Mouse (Mus musculus): ENCODE data around the gene Bri3. TPM values are rescaled to one million over a fixed set of nuclear protein-coding genes. Genes with fewer than 3 reads are reported as not detected.
A peak's percentile ranks its signal among the peaks of the same experiment; 100 is the strongest.

Gene Bri3
- polyA plus RNA-seq, 1 experiment from 2014 or later = 118 TPM

DNA sequence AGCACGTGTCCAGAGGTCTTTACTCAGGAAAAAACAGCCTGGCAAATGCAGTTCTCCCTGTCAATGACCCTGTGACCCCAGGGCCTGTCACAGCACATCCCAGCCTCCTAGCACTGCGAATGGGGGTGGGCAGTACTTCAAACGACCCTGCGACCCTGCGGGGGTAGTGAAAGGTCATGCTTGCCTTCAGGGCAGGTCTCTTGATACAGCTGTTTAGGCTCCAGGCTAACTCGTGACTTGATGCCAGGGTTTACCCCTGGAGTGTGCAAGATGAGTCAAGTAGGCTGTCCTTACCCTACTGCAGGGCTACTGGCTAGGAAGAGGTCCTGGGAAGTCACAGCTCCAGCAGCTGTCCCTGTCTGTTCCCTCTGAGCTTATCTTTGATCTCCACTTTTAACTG, 126.7 kb downstream of the Bri3 start:
- no peaks in the 10 kb centered on the region for H3K9me3 ChIP-seq (ENCODE audit: control insufficient read depth, low read length)
- H3K4me1 ChIP-seq (replicated peaks; ENCODE audit: control insufficient read depth, insufficient read depth, low read length) = no peaks in the 10 kb centered on the region
- WGBS = 6% methylated on average over 6 of the region's 6 CpGs
- no peak overlapping the region for H3K4me2 ChIP-seq (ENCODE audit: low read length)
- ATAC-seq (replicated peaks; ENCODE audit: low FRiP score, low TSS enrichment, low read depth) = no peak
- no peak for DNase-seq (ENCODE audit: low spot score)
- no peaks in the 10 kb centered on the region for H3K36me3 ChIP-seq (ENCODE audit: control insufficient read depth, insufficient read depth, low read length)
- no peak overlapping the region for H3K4me3 ChIP-seq (ENCODE audit: low read depth, low read length)
- no peak overlapping the region for H3K27ac ChIP-seq (ENCODE audit: low read depth)
- H3K9ac ChIP-seq (ENCODE audit: low read length) = no peak overlapping the region
- H3K27me3 ChIP-seq (replicated peaks; ENCODE audit: control insufficient read depth, insufficient read depth, low read length) = no peaks in the 10 kb centered on the region

DNA sequence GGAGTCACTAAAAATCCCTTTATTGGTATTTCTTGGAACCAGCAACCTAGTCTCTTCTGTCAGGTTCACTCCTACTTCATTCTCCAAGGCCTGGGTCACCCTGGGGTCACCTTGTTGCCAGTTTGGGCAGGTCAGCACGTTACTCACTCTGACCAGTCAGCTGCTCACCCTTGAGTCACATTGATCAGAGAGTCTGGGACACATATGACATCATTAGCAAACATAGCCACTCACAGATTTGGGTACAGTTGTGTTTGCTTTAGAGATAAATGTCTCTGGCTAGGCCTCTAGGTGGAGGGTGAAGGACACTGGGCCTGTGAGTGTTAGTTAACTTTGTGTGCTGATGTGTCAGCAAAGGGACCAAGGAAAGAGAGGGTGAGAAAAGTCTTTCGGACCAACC, 127.9 kb downstream of the Bri3 start:
- Histone ChIP-seq H3K27me3 (replicated peaks; ENCODE audit: control insufficient read depth, insufficient read depth, low read length) (no peaks in the 10 kb centered on the region), H3K9ac (ENCODE audit: low read length) (no peak overlapping the region), H3K9me3 (ENCODE audit: control insufficient read depth, low read length) (no peaks in the 10 kb centered on the region), H3K4me3 (ENCODE audit: low read depth, low read length) (no peak overlapping the region), H3K36me3 (ENCODE audit: control insufficient read depth, insufficient read depth, low read length) (no peaks in the 10 kb centered on the region), H3K27ac (ENCODE audit: low read depth) (no peak overlapping the region), H3K4me1 (replicated peaks; ENCODE audit: control insufficient read depth, insufficient read depth, low read length) (no peaks in the 10 kb centered on the region), H3K4me2 (ENCODE audit: low read length) (no peak overlapping the region)
- WGBS = 38% methylated on average over 2 of the region's 2 CpGs
- DNase-seq (ENCODE audit: low spot score) (no peak), ATAC-seq (replicated peaks; ENCODE audit: low FRiP score, low TSS enrichment, low read depth) (peak; percentile 81)

DNA sequence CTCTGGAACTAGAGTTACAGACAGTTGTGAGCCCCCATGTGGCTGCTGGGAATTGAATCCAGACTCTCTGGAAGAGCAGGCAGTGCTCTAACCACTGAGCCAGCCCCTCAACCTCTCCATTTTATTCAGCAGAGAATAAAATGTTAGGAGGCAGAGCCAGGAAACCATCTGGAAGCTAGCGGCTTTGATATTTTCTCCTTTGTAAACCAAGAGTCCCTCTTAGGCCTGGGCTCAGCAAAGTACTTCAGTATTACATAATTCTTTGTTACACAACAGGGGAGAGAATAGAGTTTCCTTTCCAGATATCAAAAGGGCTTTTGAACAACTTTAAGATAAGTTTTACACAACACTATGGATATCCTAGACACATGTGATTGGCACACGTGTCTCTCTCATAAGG, 128.6 kb downstream of the Bri3 start:
- Histone ChIP-seq H3K4me3 (ENCODE audit: low read depth, low read length) (no peak overlapping the region), H3K9me3 (ENCODE audit: control insufficient read depth, low read length) (no peaks in the 10 kb centered on the region), H3K36me3 (ENCODE audit: control insufficient read depth, insufficient read depth, low read length) (no peaks in the 10 kb centered on the region), H3K4me2 (ENCODE audit: low read length) (no peak overlapping the region), H3K27me3 (replicated peaks; ENCODE audit: control insufficient read depth, insufficient read depth, low read length) (no peaks in the 10 kb centered on the region), H3K4me1 (replicated peaks; ENCODE audit: control insufficient read depth, insufficient read depth, low read length) (no peaks in the 10 kb centered on the region), H3K27ac (ENCODE audit: low read depth) (no peak overlapping the region), H3K9ac (ENCODE audit: low read length) (no peak overlapping the region)
- no peak for DNase-seq (ENCODE audit: low spot score)
- 83% methylated on average over 2 of the region's 2 CpGs for WGBS
- ATAC-seq (replicated peaks; ENCODE audit: low FRiP score, low TSS enrichment, low read depth) = no peak

DNA sequence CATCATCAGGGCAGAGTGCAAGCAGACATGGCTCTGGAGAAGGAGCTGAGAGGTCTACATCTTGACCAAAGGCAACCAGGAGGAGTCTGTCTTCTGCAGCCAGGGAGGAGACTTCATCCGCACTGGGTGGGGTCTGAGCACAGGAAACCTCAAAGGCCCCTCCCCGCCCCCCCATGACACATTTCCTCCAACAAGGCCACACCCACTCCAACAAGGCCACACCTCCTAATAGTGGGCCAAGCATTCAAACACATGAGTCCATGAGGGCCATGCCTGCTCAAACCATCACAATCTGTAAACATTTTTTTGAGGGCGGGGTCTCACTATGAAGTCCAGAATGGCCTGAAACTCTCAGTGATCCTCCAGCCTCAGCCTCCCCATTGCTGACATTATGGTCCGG, 135.2 kb downstream of the Bri3 start:
- Histone ChIP-seq H3K27ac (ENCODE audit: low read depth) (no peak overlapping the region), H3K4me1 (replicated peaks; ENCODE audit: control insufficient read depth, insufficient read depth, low read length) (no peaks in the 10 kb centered on the region), H3K9me3 (ENCODE audit: control insufficient read depth, low read length) (0 out of 2 replicates have a peak, but pooled peaks cover 3% of the 10 kb centered on the region), H3K4me3 (ENCODE audit: low read depth, low read length) (no peak overlapping the region), H3K4me2 (ENCODE audit: low read length) (no peak overlapping the region), H3K9ac (ENCODE audit: low read length) (no peak overlapping the region), H3K36me3 (ENCODE audit: control insufficient read depth, insufficient read depth, low read length) (no peaks in the 10 kb centered on the region), H3K27me3 (replicated peaks; ENCODE audit: control insufficient read depth, insufficient read depth, low read length) (no peaks in the 10 kb centered on the region)
- 85% methylated on average over 4 of the region's 4 CpGs for WGBS
- DNase-seq (ENCODE audit: low spot score) = no peak
- no peak for ATAC-seq (replicated peaks; ENCODE audit: low FRiP score, low TSS enrichment, low read depth)

DNA sequence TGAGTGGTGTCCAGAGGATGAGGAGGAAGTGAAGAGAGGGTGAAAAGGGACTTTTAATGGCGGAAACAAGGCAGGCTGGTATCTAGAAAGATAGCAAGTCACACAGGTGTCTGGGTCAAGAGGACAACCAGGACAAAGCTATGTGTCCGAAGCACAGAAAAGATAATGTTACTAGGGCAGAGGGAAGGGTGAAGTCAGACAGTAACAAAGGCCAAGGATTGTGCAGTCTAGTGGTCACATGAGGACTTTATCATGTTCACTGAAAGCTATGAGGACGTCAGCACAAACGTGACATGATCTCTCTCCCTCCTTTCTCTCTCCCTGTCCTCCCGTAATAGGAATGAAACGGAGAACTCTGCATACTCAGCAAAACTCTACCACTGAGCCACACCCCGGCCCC, 136.5 kb downstream of the Bri3 start:
- Histone ChIP-seq H3K4me3 (ENCODE audit: low read depth, low read length) (no peak overlapping the region), H3K36me3 (ENCODE audit: control insufficient read depth, insufficient read depth, low read length) (no peaks in the 10 kb centered on the region), H3K4me2 (ENCODE audit: low read length) (no peak overlapping the region), H3K9me3 (ENCODE audit: control insufficient read depth, low read length) (0 out of 2 replicates have a peak, but pooled peaks cover 3% of the 10 kb centered on the region), H3K27ac (ENCODE audit: low read depth) (no peak overlapping the region), H3K27me3 (replicated peaks; ENCODE audit: control insufficient read depth, insufficient read depth, low read length) (no peaks in the 10 kb centered on the region), H3K9ac (ENCODE audit: low read length) (no peak overlapping the region), H3K4me1 (replicated peaks; ENCODE audit: control insufficient read depth, insufficient read depth, low read length) (no peaks in the 10 kb centered on the region)
- DNase-seq (ENCODE audit: low spot score) (no peak), ATAC-seq (replicated peaks; ENCODE audit: low FRiP score, low TSS enrichment, low read depth) (no peak)
- WGBS = 85% methylated on average over 7 of the region's 7 CpGs

DNA sequence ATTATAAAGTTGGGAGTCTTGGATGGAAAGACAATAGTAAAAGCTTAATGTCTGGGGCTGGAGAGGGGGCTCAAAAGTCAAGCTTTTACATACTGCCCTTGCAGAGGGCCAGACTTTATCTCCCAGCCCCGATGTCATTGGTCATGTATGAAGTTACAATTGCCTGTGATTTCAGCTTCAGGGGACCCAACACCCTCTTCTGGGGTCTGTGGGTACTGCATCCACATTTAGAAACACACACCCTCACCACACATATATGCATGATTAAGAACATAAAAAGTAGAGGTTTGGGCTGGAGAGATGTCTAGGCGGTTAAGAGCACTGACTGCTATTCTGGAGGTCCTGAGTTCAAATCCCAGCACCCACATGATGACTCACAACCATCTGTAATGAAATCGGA, 137.5 kb downstream of the Bri3 start:
- WGBS = 81% methylated on average over 3 of the region's 3 CpGs

DNA sequence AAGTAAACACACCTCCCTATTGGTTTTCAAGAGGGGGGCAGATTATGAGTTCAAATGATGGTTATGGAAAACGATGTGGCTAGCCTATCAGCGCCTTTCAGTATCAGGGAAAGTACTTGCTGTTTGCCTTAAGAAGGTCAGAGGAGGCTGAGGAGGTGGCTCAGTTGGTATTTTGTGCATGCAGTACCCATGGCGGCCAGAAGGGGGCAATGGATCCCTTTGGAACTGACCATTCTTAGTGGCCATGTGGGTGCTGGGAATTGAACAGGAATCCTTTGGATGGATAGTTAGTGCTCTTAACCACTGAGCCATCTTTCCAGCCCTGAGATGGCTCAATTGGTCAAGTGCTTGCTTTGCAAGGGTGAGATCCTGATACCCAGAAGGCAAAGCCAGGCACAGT, 139.7 kb downstream of the Bri3 start:
- no peak overlapping the region for H3K27ac ChIP-seq (ENCODE audit: low read depth)
- H3K4me1 ChIP-seq (replicated peaks; ENCODE audit: control insufficient read depth, insufficient read depth, low read length) = no peaks in the 10 kb centered on the region
- H3K4me3 ChIP-seq (ENCODE audit: low read depth, low read length) = no peak overlapping the region
- no peaks in the 10 kb centered on the region for H3K27me3 ChIP-seq (replicated peaks; ENCODE audit: control insufficient read depth, insufficient read depth, low read length)
- H3K9me3 ChIP-seq (ENCODE audit: control insufficient read depth, low read length) = 0 out of 2 replicates have a peak, but pooled peaks cover 3% of the 10 kb centered on the region
- DNase-seq (ENCODE audit: low spot score) = no peak
- no peak for ATAC-seq (replicated peaks; ENCODE audit: low FRiP score, low TSS enrichment, low read depth)
- 71% methylated on average over 3 of the region's 3 CpGs for WGBS
- H3K9ac ChIP-seq (ENCODE audit: low read length) = no peak overlapping the region
- no peak overlapping the region for H3K4me2 ChIP-seq (ENCODE audit: low read length)
- H3K36me3 ChIP-seq (ENCODE audit: control insufficient read depth, insufficient read depth, low read length) = no peaks in the 10 kb centered on the region

More for the DNA sequence above, 137.5 kb downstream of the Bri3 start:
- Histone ChIP-seq H3K36me3 (ENCODE audit: control insufficient read depth, insufficient read depth, low read length) (no peaks in the 10 kb centered on the region), H3K9me3 (ENCODE audit: control insufficient read depth, low read length) (0 out of 2 replicates have a peak, but pooled peaks cover 3% of the 10 kb centered on the region), H3K4me3 (ENCODE audit: low read depth, low read length) (no peak overlapping the region), H3K4me1 (replicated peaks; ENCODE audit: control insufficient read depth, insufficient read depth, low read length) (no peaks in the 10 kb centered on the region), H3K27ac (ENCODE audit: low read depth) (no peak overlapping the region), H3K27me3 (replicated peaks; ENCODE audit: control insufficient read depth, insufficient read depth, low read length) (no peaks in the 10 kb centered on the region), H3K4me2 (ENCODE audit: low read length) (no peak overlapping the region), H3K9ac (ENCODE audit: low read length) (no peak overlapping the region)
- DNase-seq (ENCODE audit: low spot score) = no peak
- no peak for ATAC-seq (replicated peaks; ENCODE audit: low FRiP score, low TSS enrichment, low read depth)

DNA sequence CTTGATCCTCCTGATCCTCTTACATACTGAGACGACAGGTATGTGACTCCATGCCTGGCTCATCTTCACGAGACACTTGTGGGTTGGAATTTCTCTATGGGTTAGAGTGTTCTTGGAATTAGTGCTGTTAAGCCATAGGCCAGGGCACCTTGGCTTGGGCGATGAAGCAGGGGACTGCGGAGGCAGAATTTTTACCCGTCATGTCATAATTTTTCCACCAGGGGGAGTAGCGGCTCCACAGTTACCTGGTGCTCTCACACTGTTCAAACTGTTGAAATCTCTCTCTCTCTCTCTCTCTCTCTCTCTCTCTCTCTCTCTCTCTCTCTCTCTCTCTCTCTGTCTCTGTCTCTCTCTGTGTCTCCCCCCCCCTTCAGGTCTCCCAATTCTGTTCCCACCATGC, 143.6 kb downstream of the Bri3 start:
- Histone ChIP-seq H3K4me1 (replicated peaks; ENCODE audit: control insufficient read depth, insufficient read depth, low read length) (no peaks in the 10 kb centered on the region), H3K27me3 (replicated peaks; ENCODE audit: control insufficient read depth, insufficient read depth, low read length) (no peaks in the 10 kb centered on the region), H3K27ac (ENCODE audit: low read depth) (no peak overlapping the region), H3K36me3 (ENCODE audit: control insufficient read depth, insufficient read depth, low read length) (no peaks in the 10 kb centered on the region), H3K9me3 (ENCODE audit: control insufficient read depth, low read length) (0 out of 2 replicates have a peak, but pooled peaks cover 3% of the 10 kb centered on the region), H3K4me2 (ENCODE audit: low read length) (no peak overlapping the region), H3K9ac (ENCODE audit: low read length) (no peak overlapping the region), H3K4me3 (ENCODE audit: low read depth, low read length) (no peak overlapping the region)
- DNase-seq (ENCODE audit: low spot score) (peak; percentile 83), ATAC-seq (replicated peaks; ENCODE audit: low FRiP score, low TSS enrichment, low read depth) (peak; percentile 72; the same call in 1 of the 2 replicates)
- WGBS = 7% methylated on average over 6 of the region's 6 CpGs

DNA sequence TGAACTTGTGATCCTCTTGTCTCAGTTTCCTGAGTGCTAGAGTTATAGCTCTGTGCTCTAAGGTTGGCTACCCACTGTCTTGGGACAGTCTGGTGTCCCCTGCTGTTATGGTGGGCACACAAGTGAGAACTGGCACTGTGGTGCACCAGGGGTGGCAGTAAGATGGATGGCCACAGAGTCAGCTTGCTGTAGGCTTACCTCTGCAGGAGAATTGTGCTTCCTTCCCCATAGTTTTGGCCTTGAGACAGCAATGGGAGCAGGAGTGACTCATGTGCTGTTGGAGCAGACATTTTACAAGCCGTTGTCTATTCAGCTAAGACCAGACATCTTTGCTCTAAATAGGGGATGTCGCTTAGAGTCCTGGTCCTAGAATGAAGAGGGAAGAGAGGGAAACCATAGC, 149.9 kb downstream of the Bri3 start:
- no peak for ATAC-seq (replicated peaks; ENCODE audit: low FRiP score, low TSS enrichment, low read depth)
- no peaks in the 10 kb centered on the region for H3K4me1 ChIP-seq (replicated peaks; ENCODE audit: control insufficient read depth, insufficient read depth, low read length)
- WGBS = 87% methylated on average over 2 of the region's 2 CpGs

More for the DNA sequence above, 149.9 kb downstream of the Bri3 start:
- Histone ChIP-seq H3K36me3 (ENCODE audit: control insufficient read depth, insufficient read depth, low read length) (no peaks in the 10 kb centered on the region), H3K27me3 (replicated peaks; ENCODE audit: control insufficient read depth, insufficient read depth, low read length) (no peaks in the 10 kb centered on the region), H3K9ac (ENCODE audit: low read length) (no peak overlapping the region), H3K9me3 (ENCODE audit: control insufficient read depth, low read length) (no peaks in the 10 kb centered on the region), H3K4me3 (ENCODE audit: low read depth, low read length) (no peak overlapping the region), H3K4me2 (ENCODE audit: low read length) (no peak overlapping the region), H3K27ac (ENCODE audit: low read depth) (no peak overlapping the region)
- DNase-seq (ENCODE audit: low spot score) = no peak

Data from intestine, embryonic 14.5 days (tissue).